Mouse (Mus musculus) heart, embryonic 15.5 days (tissue): Measurements from ENCODE around the gene Sycp1. TPM values are rescaled to one million over a fixed set of nuclear protein-coding genes. Genes with fewer than 3 reads are reported as not detected.

ENCODE experiments used
- ATAC-seq: fragments of 200-750 bp; cut with Nextera tagmentation; replicated peaks from 2 replicates; pipeline ENCODE4 v1.8.0; 2017; ENCODE audit warnings: low read depth, moderate TSS enrichment; ENCODE audit not compliant: insufficient number of reproducible peaks, insufficient read depth, low FRiP score
- H3K27ac ChIP-seq: fragments of 300-500 bp; sonication (generic); 2 replicates; pipeline ENCODE4 v1.5.1; 2015; ENCODE audit warnings: mild to moderate bottlenecking, inconsistent platforms
- H3K27me3 ChIP-seq: fragments of 300-500 bp; sonication (generic); 2 replicates; pipeline ENCODE4 v1.6.1; 2015; ENCODE audit warnings: inconsistent platforms
- H3K36me3 ChIP-seq: fragments of 300-500 bp; sonication (generic); 2 replicates; pipeline ENCODE4 v1.6.1; 2015; ENCODE audit warnings: mild to moderate bottlenecking, inconsistent platforms
- H3K4me1 ChIP-seq: fragments of 300-500 bp; sonication (generic); replicated peaks from 2 replicates; pipeline ENCODE4 v1.6.1; 2015; ENCODE audit warnings: inconsistent platforms
- H3K4me2 ChIP-seq: fragments of 300-500 bp; sonication (generic); 2 replicates; pipeline ENCODE4 v1.6.1; 2015; ENCODE audit warnings: inconsistent platforms, mild to moderate bottlenecking, moderate library complexity
- H3K4me3 ChIP-seq: fragments of 300-500 bp; sonication (generic); 2 replicates; pipeline ENCODE4 v1.5.1; 2015; ENCODE audit warnings: mild to moderate bottlenecking, inconsistent platforms
- H3K9ac ChIP-seq: fragments of 300-500 bp; sonication (generic); 2 replicates; pipeline ENCODE4 v1.6.1; 2015; ENCODE audit warnings: mild to moderate bottlenecking, inconsistent platforms
- H3K9me3 ChIP-seq: fragments of 300-500 bp; sonication (generic); replicated peaks from 2 replicates; pipeline ENCODE4 v1.6.1; 2016; ENCODE audit warnings: inconsistent platforms
- WGBS: fragments of 180-500 bp; shearing (Covaris S2); methylation state at CpG from one replicate; pipeline ENCODE4 v1.1.7; 2015; ENCODE audit warnings: mixed read lengths; 5-methylcytosine and 5-hydroxymethylcytosine counted together
- polyA plus RNA-seq: library from polyadenylated mRNA; unstranded; fragments of >200 nt; fragmentation: Nextera tagmentation; extraction: Ambion mirVana; gene quantifications from 2 replicates; pipeline ENCODE4 v1.2.1, GENCODE M21; 2015

The Sycp1 gene
- not detected in 2 replicates for polyA plus RNA-seq

GRCm38 (mm10) chr3:102935451-102936354 is at the start of gene Sycp1:
Gene Sycp1, minus strand, starts transcription at chr3:102936100.
- H3K9me3 ChIP-seq: no peaks in the 10 kb centered on the region
- ATAC-seq: no peak; the same call in 1 of the 2 replicates
- no peaks in the 10 kb centered on the region for H3K27me3 ChIP-seq
- H3K4me2 ChIP-seq: no peak within 1 kb of the TSS
- H3K4me3 ChIP-seq: no peak within 1 kb of the TSS
- H3K27ac ChIP-seq: no peak within 1 kb of the TSS
- H3K4me1 ChIP-seq: no peaks in the 10 kb centered on the region
- no peaks in the 10 kb centered on the region for H3K36me3 ChIP-seq
- no peak within 1 kb of the TSS for H3K9ac ChIP-seq
- WGBS: 89% methylated on average over 78 of the region's 78 CpGs

- ATAC-seq: no peak
- 54% methylated on average over 3 of the region's 3 CpGs for WGBS
Measured at GRCm38 (mm10) chr3:102980349-102980736, 44.4 kb upstream of the Sycp1 start.

GRCm38 (mm10) chr3:102979550-102980348 is 43.8 kb upstream of the Sycp1 start:
- H3K4me3 ChIP-seq: no peak overlapping the region
- peak overlapping the region; percentile 14; the same call in 1 of the 2 replicates for H3K4me2 ChIP-seq
- WGBS: 32% methylated on average over 10 of the region's 10 CpGs

More at GRCm38 (mm10) chr3:102980349-102980736, 44.4 kb upstream of the Sycp1 start:
- Histone ChIP-seq H3K9ac (no peak overlapping the region), H3K27ac (no peak overlapping the region), H3K27me3 (no peaks in the 10 kb centered on the region), H3K4me1 (0 out of 2 replicates have a peak, but pooled peaks cover 3% of the 10 kb centered on the region), H3K4me2 (no peak overlapping the region), H3K4me3 (no peak overlapping the region), H3K36me3 (no peaks in the 10 kb centered on the region), H3K9me3 (no peaks in the 10 kb centered on the region)

GRCm38 (mm10) chr3:102976906-102977305 is 41.0 kb upstream of the Sycp1 start:
- Histone ChIP-seq H3K4me2 (no peak overlapping the region), H3K4me3 (no peak overlapping the region), H3K27me3 (no peaks in the 10 kb centered on the region), H3K36me3 (no peaks in the 10 kb centered on the region), H3K4me1 (0 out of 2 replicates have a peak, but pooled peaks cover 3% of the 10 kb centered on the region), H3K27ac (no peak overlapping the region), H3K9me3 (no peaks in the 10 kb centered on the region), H3K9ac (no peak overlapping the region)
- 73% methylated on average over 4 of the region's 4 CpGs for WGBS
- ATAC-seq: no peak

More at GRCm38 (mm10) chr3:102979550-102980348, 43.8 kb upstream of the Sycp1 start:
- H3K4me1 ChIP-seq: 0 out of 2 replicates have a peak, but pooled peaks cover 3% of the 10 kb centered on the region
- no peaks in the 10 kb centered on the region for H3K36me3 ChIP-seq
- ATAC-seq: no peak
- no peaks in the 10 kb centered on the region for H3K27me3 ChIP-seq
- H3K9me3 ChIP-seq: no peaks in the 10 kb centered on the region
- H3K9ac ChIP-seq: no peak overlapping the region
- no peak overlapping the region for H3K27ac ChIP-seq

GRCm38 (mm10) chr3:102970508-102970907 is 34.6 kb upstream of the Sycp1 start:
- H3K27me3 ChIP-seq: no peaks in the 10 kb centered on the region
- H3K9ac ChIP-seq: no peak overlapping the region
- no peaks in the 10 kb centered on the region for H3K36me3 ChIP-seq
- H3K4me1 ChIP-seq: no peaks in the 10 kb centered on the region
- ATAC-seq: no peak
- WGBS: 70% methylated on average over 3 of the region's 3 CpGs
- no peak overlapping the region for H3K4me2 ChIP-seq
- H3K4me3 ChIP-seq: no peak overlapping the region
- no peak overlapping the region for H3K27ac ChIP-seq
- no peaks in the 10 kb centered on the region for H3K9me3 ChIP-seq

- H3K9ac ChIP-seq: no peak overlapping the region
- no peak overlapping the region for H3K4me3 ChIP-seq
- H3K4me1 ChIP-seq: no peaks in the 10 kb centered on the region
- ATAC-seq: no peak
- H3K9me3 ChIP-seq: no peaks in the 10 kb centered on the region
- no peaks in the 10 kb centered on the region for H3K27me3 ChIP-seq
- no peaks in the 10 kb centered on the region for H3K36me3 ChIP-seq
- H3K4me2 ChIP-seq: no peak overlapping the region
- H3K27ac ChIP-seq: no peak overlapping the region
- 69% methylated on average over 9 of the region's 9 CpGs for WGBS
Measured at GRCm38 (mm10) chr3:102970067-102970466, 34.2 kb upstream of the Sycp1 start.

GRCm38 (mm10) chr3:102964033-102964432 is 28.1 kb upstream of the Sycp1 start, which contains the start of gene Nr1h5:
Gene Nr1h5, minus strand, starts transcription at chr3:102964133.
- Histone ChIP-seq H3K9me3 (no peaks in the 10 kb centered on the region), H3K36me3 (no peaks in the 10 kb centered on the region), H3K27ac (no peak within 1 kb of the TSS), H3K27me3 (no peaks in the 10 kb centered on the region), H3K4me3 (no peak within 1 kb of the TSS), H3K9ac (no peak within 1 kb of the TSS), H3K4me1 (no peaks in the 10 kb centered on the region; the same call in 1 of the 2 replicates), H3K4me2 (no peak within 1 kb of the TSS)
- 15% methylated on average over 3 of the region's 3 CpGs for WGBS
- ATAC-seq: no peak

- 40% methylated on average over 3 of the region's 3 CpGs for WGBS
- H3K4me1 ChIP-seq: no peaks in the 10 kb centered on the region
- no peaks in the 10 kb centered on the region; the same call in 1 of the 2 replicates for H3K27me3 ChIP-seq
- H3K36me3 ChIP-seq: no peaks in the 10 kb centered on the region
- H3K27ac ChIP-seq: no peak overlapping the region
- no peak for ATAC-seq
- no peaks in the 10 kb centered on the region for H3K9me3 ChIP-seq
- no peak overlapping the region for H3K9ac ChIP-seq
- no peak overlapping the region for H3K4me3 ChIP-seq
- H3K4me2 ChIP-seq: no peak overlapping the region
Measured at GRCm38 (mm10) chr3:102955596-102955995, 19.7 kb upstream of the Sycp1 start.

- Histone ChIP-seq H3K27ac (no peak overlapping the region), H3K9me3 (no peaks in the 10 kb centered on the region), H3K36me3 (no peaks in the 10 kb centered on the region), H3K4me2 (no peak overlapping the region), H3K9ac (no peak overlapping the region), H3K4me3 (no peak overlapping the region), H3K4me1 (no peaks in the 10 kb centered on the region), H3K27me3 (no peaks in the 10 kb centered on the region; the same call in 1 of the 2 replicates)
- ATAC-seq: no peak
- WGBS: 87% methylated on average over 3 of the region's 3 CpGs
Measured at GRCm38 (mm10) chr3:102955143-102955542, 19.2 kb upstream of the Sycp1 start.

- WGBS: 85% methylated on average over 12 of the region's 12 CpGs
- no peaks in the 10 kb centered on the region for H3K36me3 ChIP-seq
- no peaks in the 10 kb centered on the region for H3K4me1 ChIP-seq
- H3K27ac ChIP-seq: no peak overlapping the region
- ATAC-seq: no peak
- H3K9me3 ChIP-seq: no peaks in the 10 kb centered on the region
- no peak overlapping the region for H3K4me3 ChIP-seq
- no peak overlapping the region for H3K4me2 ChIP-seq
- no peaks in the 10 kb centered on the region; the same call in 1 of the 2 replicates for H3K27me3 ChIP-seq
- no peak overlapping the region for H3K9ac ChIP-seq
Measured at GRCm38 (mm10) chr3:102954476-102954875, 18.6 kb upstream of the Sycp1 start.

GRCm38 (mm10) chr3:102946861-102947260 is 11.0 kb upstream of the Sycp1 start:
- no peak for ATAC-seq
- Histone ChIP-seq H3K27ac (no peak overlapping the region), H3K4me3 (no peak overlapping the region), H3K36me3 (no peaks in the 10 kb centered on the region), H3K4me2 (no peak overlapping the region), H3K9ac (no peak overlapping the region), H3K27me3 (no peaks in the 10 kb centered on the region), H3K4me1 (no peaks in the 10 kb centered on the region), H3K9me3 (no peaks in the 10 kb centered on the region)
- 62% methylated on average over 5 of the region's 5 CpGs for WGBS
